Mouse (Mus musculus) limb, embryonic 14.5 days (tissue): ENCODE measurements at regions not wholly inside any gene's neighbourhood (a gene's known extent, or its start where the extent isn't known, plus 50 kb on each side); places are given as distances from the start of the nearest gene placed in this dataset.

ENCODE experiments used
- ATAC-seq: fragments of 200-750 bp; cut with Nextera tagmentation; 2 replicates; pipeline ENCODE4 v1.8.0; 2017; ENCODE audit warnings: low read depth, moderate number of reproducible peaks, moderate TSS enrichment; ENCODE audit not compliant: low FRiP score
- DNase-seq: peaks from one replicate; pipeline ENCODE4 v3.0.0-alpha.2; 2015; ENCODE audit warnings: low spot score
- H3K27ac ChIP-seq: fragments of 300-500 bp; sonication (generic); replicated peaks from 2 replicates; pipeline ENCODE4 v1.5.1; 2014; ENCODE audit warnings: low read depth, mild to moderate bottlenecking, low read length, moderate library complexity, mixed read lengths
- H3K27me3 ChIP-seq: fragments of 300-500 bp; sonication (generic); 2 replicates; pipeline ENCODE4 v1.6.1; 2014; ENCODE audit warnings: low read length, mixed read lengths; ENCODE audit not compliant: control insufficient read depth, insufficient read depth
- H3K36me3 ChIP-seq: fragments of 300-500 bp; sonication (generic); 2 replicates; pipeline ENCODE4 v1.6.1; 2014; ENCODE audit warnings: mild to moderate bottlenecking, low read length, moderate library complexity, mixed read lengths; ENCODE audit not compliant: control insufficient read depth, insufficient read depth
- H3K4me1 ChIP-seq: fragments of 300-500 bp; sonication (generic); 2 replicates; pipeline ENCODE4 v1.6.1; 2014; ENCODE audit warnings: antibody characterized with exemption, low read length, mixed read lengths; ENCODE audit not compliant: control insufficient read depth, insufficient read depth
- H3K4me2 ChIP-seq: fragments of 300-500 bp; sonication (generic); replicated peaks from 2 replicates; pipeline ENCODE4 v1.6.1; 2014; ENCODE audit warnings: low read depth, mild to moderate bottlenecking, low read length, moderate library complexity; ENCODE audit not compliant: severe bottlenecking
- H3K4me3 ChIP-seq: fragments of 300-500 bp; sonication (generic); replicated peaks from 2 replicates; pipeline ENCODE4 v1.5.1; 2014; ENCODE audit warnings: low read length
- H3K9ac ChIP-seq: fragments of 300-500 bp; sonication (generic); 2 replicates; pipeline ENCODE4 v1.6.1; 2014; ENCODE audit warnings: mild to moderate bottlenecking, low read depth, low read length, moderate library complexity; ENCODE audit not compliant: severe bottlenecking
- H3K9me3 ChIP-seq: fragments of 300-500 bp; sonication (generic); 2 replicates; pipeline ENCODE4 v1.6.1; 2016; ENCODE audit warnings: low read length; ENCODE audit not compliant: control insufficient read depth
- POLR2A ChIP-seq: fragments of 200-500 bp; IDR thresholded peaks from 2 replicates; pipeline ENCODE4 v1.8.0; 2012; ENCODE audit warnings: inconsistent platforms, mild to moderate bottlenecking, moderate library complexity, borderline replicate concordance; ENCODE audit not compliant: insufficient read depth, insufficient read length; ENCODE audit errors: extremely low read depth
- WGBS: fragments of 180-500 bp; shearing (Covaris S2); extraction: QIAGEN DNeasy Blood & Tissue Kit; methylation state at CpG from one replicate; pipeline ENCODE4 v1.1.7; 2014; 5-methylcytosine and 5-hydroxymethylcytosine counted together

DNA sequence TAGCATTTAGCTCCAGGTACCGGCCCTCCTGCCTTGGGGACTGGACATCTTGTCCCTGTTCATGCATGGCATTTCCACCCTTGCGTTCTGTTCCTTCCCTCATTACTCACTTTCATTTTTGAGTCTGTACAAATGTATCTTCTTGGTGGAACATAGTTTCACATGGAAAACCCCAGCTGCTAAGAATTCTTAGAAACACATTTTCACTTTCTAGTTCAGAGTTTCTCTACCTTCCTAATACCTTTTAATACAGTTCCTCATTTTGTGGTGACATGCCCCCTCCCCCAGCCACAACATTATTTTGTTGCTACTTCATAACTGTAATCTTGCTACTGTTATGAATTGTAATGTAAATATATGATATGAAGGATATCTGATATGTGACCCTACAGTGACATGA, 169.9 kb downstream of the Cemip2 start:
- Histone ChIP-seq H3K9ac (no peak overlapping the region), H3K4me2 (no peak overlapping the region), H3K4me1 (peaks cover 5% of the 10 kb centered on the region; the same call in 1 of the 2 replicates), H3K27me3 (no peaks in the 10 kb centered on the region), H3K27ac (no peak overlapping the region), H3K9me3 (no peaks in the 10 kb centered on the region), H3K4me3 (no peak overlapping the region), H3K36me3 (no peaks in the 10 kb centered on the region)
- no peak for TF ChIP-seq POLR2A
- WGBS = 84% methylated on average over 2 of the region's 2 CpGs
- DNase-seq (no peak), ATAC-seq (no peak)

DNA sequence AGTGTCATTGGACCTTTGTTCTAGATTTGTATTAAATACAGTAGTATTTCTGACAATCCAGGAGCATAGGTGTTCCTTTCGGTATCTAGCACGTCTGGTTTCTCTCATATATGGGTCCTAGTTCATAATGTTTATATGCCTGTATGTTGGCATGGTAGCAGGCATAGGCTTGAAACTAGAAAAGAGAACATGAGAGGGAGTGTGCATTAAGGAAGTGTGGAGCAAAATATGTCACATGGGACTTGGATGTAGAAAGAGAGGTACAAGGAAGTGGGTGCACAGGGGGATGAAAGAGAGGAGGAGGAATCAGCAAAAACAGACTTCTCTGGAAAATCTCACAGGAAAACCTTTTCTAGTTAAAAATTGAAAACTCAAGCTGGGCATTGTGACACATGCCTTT, 176.2 kb upstream of the Trpm3 start:
- H3K27ac ChIP-seq = no peak overlapping the region
- H3K36me3 ChIP-seq = no peaks in the 10 kb centered on the region
- DNase-seq = no peak
- H3K4me3 ChIP-seq = no peak overlapping the region
- no peak overlapping the region for H3K9ac ChIP-seq
- 85% methylated on average over 2 of the region's 2 CpGs for WGBS
- ATAC-seq = no peak
- H3K4me2 ChIP-seq = no peak overlapping the region
- H3K9me3 ChIP-seq = no peaks in the 10 kb centered on the region
- no peak for TF ChIP-seq POLR2A
- H3K4me1 ChIP-seq = no peaks in the 10 kb centered on the region
- no peaks in the 10 kb centered on the region for H3K27me3 ChIP-seq

DNA sequence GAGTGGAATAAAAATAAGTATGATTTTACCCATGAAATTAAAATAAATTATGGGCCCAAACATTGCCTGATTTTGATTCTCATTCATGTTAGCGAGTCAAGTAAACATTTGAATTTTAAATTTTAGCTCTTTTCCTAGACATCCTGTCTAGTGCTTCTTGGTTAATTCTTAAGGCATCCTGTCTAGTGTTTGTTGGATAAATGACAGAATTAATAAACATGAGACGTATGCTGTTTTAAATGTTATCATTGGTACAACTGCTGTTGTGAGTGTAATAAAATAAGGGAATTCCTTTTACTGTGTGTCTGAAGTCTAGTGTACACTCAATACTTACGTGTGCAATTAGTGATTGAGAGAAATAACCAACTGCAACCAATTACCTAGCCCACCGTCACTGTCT, 149.0 kb upstream of the Trpm3 start:
- H3K9me3 ChIP-seq = no peaks in the 10 kb centered on the region
- no peak overlapping the region for H3K9ac ChIP-seq
- no peak overlapping the region for H3K4me2 ChIP-seq
- no peak overlapping the region for H3K4me3 ChIP-seq
- H3K36me3 ChIP-seq = no peaks in the 10 kb centered on the region
- no peaks in the 10 kb centered on the region for H3K27me3 ChIP-seq
- no peak overlapping the region for H3K27ac ChIP-seq
- no peak for TF ChIP-seq POLR2A
- no peak for ATAC-seq
- H3K4me1 ChIP-seq = no peaks in the 10 kb centered on the region
- no peak for DNase-seq
- WGBS = 76% methylated on average over 4 of the region's 4 CpGs

DNA sequence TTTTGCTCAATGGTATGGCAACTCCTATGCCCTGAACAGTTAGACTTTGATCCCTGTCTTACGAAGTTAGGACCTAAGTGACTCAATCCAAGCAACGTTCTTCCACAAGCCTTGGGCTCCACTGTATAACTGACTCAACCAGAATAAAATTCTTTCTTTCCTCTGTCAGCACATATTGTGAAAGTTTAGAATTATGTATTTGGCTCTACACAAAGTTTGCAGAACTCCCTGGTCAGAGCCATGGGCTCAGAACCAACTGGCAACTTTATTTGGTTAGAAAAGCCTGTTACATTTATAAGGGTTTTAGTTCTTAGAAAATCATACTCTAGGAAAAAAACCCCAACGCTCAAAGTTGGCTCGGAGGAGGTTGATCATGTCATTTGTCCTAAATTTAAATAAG, 147.9 kb upstream of the Trpm3 start:
- Histone ChIP-seq H3K4me2 (no peak overlapping the region), H3K27me3 (no peaks in the 10 kb centered on the region), H3K4me1 (no peaks in the 10 kb centered on the region), H3K9ac (no peak overlapping the region), H3K4me3 (no peak overlapping the region), H3K36me3 (no peaks in the 10 kb centered on the region), H3K27ac (no peak overlapping the region), H3K9me3 (no peaks in the 10 kb centered on the region)
- WGBS = 70% methylated on average over 4 of the region's 4 CpGs
- no peak for ATAC-seq
- peak; percentile 70 for DNase-seq
- no peak for TF ChIP-seq POLR2A

DNA sequence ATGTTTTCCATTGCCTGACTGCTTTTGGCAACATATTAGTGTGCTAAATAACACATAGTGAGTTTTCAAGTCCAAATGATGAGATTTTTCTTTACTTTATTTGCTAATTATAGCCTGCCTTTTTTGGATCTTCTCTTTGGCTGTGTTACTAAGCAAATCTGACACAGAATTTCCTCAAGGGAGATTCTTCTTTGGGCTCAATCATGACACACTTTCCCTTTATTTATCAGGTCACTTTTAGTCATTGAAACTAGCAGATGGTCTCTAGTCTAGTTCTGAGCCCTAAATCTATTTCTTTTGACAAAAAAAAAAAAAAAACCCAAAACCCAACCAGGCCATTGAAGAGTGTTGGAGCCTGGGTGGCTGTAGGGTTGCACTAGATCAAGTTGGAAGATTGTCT, 147.4 kb upstream of the Trpm3 start:
- Histone ChIP-seq H3K9ac (no peak overlapping the region), H3K4me1 (no peaks in the 10 kb centered on the region), H3K4me3 (no peak overlapping the region), H3K27ac (no peak overlapping the region), H3K27me3 (no peaks in the 10 kb centered on the region), H3K36me3 (no peaks in the 10 kb centered on the region), H3K4me2 (no peak overlapping the region), H3K9me3 (no peaks in the 10 kb centered on the region)
- no peak for DNase-seq
- ATAC-seq = no peak
- TF ChIP-seq POLR2A = no peak

DNA sequence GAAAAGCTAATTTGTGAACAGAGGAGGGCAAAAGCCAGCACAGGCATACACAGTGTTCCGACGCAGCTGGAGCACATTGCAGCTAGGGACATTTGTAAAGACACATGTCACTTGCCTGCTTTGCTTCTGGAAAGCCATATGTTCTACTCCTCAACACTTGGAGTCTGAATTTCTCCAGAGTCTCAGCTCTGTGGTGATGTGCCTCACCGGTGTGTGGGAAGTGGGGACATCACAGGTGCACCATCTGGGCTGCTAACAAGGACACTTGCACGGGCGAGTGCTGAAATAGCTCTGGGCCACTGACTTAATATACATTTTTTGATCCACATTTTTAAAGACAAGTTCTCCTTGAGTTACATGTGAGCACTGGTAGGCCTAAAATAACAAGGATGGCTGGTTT, 139.2 kb upstream of the Trpm3 start:
- Histone ChIP-seq H3K36me3 (no peaks in the 10 kb centered on the region), H3K9me3 (no peaks in the 10 kb centered on the region), H3K4me1 (no peaks in the 10 kb centered on the region), H3K4me2 (no peak overlapping the region), H3K9ac (no peak overlapping the region), H3K27ac (no peak overlapping the region), H3K27me3 (no peaks in the 10 kb centered on the region), H3K4me3 (no peak overlapping the region)
- no peak for DNase-seq
- no peak for ATAC-seq
- WGBS = 73% methylated on average over 5 of the region's 5 CpGs
- no peak for TF ChIP-seq POLR2A
